Mouse (Mus musculus) heart, embryonic 11.5 days (tissue): ENCODE results near the gene Epn3. TPM values are rescaled to one million over a fixed set of nuclear protein-coding genes. Genes with fewer than 3 reads are reported as not detected.
A peak's percentile ranks its signal among the peaks of the same experiment; 100 is the strongest.

Experiments used
- ATAC-seq: fragments of 200-750 bp; cut with Nextera tagmentation; replicated peaks from 2 replicates; pipeline ENCODE4 v1.8.0; 2017; ENCODE audit warnings: moderate library complexity; ENCODE audit not compliant: insufficient number of reproducible peaks, low FRiP score, low TSS enrichment
- H3K27ac ChIP-seq: fragments of 300-500 bp; sonication (generic); 2 replicates; pipeline ENCODE4 v1.5.1; 2014; ENCODE audit warnings: mild to moderate bottlenecking, low read depth, low read length
- H3K27me3 ChIP-seq: fragments of 300-500 bp; sonication (generic); 2 replicates; pipeline ENCODE4 v1.6.1; 2014; ENCODE audit warnings: mild to moderate bottlenecking, low read length, mixed read lengths; ENCODE audit not compliant: control insufficient read depth, insufficient read depth
- H3K36me3 ChIP-seq: fragments of 300-500 bp; sonication (generic); 2 replicates; pipeline ENCODE4 v1.6.1; 2014; ENCODE audit warnings: mild to moderate bottlenecking, low read length, moderate library complexity, mixed read lengths; ENCODE audit not compliant: control insufficient read depth, insufficient read depth
- H3K4me1 ChIP-seq: fragments of 300-500 bp; sonication (generic); 2 replicates; pipeline ENCODE4 v1.6.1; 2014; ENCODE audit warnings: low read length; ENCODE audit not compliant: control insufficient read depth, insufficient read depth
- H3K4me2 ChIP-seq: fragments of 300-500 bp; sonication (generic); 2 replicates; pipeline ENCODE4 v1.6.1; 2014; ENCODE audit warnings: mild to moderate bottlenecking, moderate library complexity
- H3K4me3 ChIP-seq: fragments of 300-500 bp; sonication (generic); 2 replicates; pipeline ENCODE4 v1.5.1; 2014; ENCODE audit warnings: low read depth, low read length
- H3K9ac ChIP-seq: fragments of 300-500 bp; sonication (generic); 2 replicates; pipeline ENCODE4 v1.6.1; 2014; ENCODE audit warnings: mild to moderate bottlenecking, low read depth, low read length, moderate library complexity
- H3K9me3 ChIP-seq: fragments of 300-500 bp; sonication (generic); replicated peaks from 2 replicates; pipeline ENCODE4 v1.6.1; 2016; ENCODE audit warnings: low read length; ENCODE audit not compliant: control insufficient read depth
- WGBS: fragments of 180-500 bp; shearing (Covaris S2); extraction: QIAGEN DNeasy Blood & Tissue Kit; methylation state at CpG from one replicate; pipeline ENCODE4 v1.1.7; 2014; ENCODE audit not compliant: insufficient replicate concordance; 5-methylcytosine and 5-hydroxymethylcytosine counted together
- polyA plus RNA-seq: library from polyadenylated mRNA; unstranded; fragments of >200 nt; fragmentation: Nextera tagmentation; extraction: Ambion mirVana; gene quantifications from 2 replicates; pipeline ENCODE4 v1.2.1, GENCODE M21; 2014

Gene Epn3
- polyA plus RNA-seq: 8.2 and 9.1 TPM in 2 replicates

DNA sequence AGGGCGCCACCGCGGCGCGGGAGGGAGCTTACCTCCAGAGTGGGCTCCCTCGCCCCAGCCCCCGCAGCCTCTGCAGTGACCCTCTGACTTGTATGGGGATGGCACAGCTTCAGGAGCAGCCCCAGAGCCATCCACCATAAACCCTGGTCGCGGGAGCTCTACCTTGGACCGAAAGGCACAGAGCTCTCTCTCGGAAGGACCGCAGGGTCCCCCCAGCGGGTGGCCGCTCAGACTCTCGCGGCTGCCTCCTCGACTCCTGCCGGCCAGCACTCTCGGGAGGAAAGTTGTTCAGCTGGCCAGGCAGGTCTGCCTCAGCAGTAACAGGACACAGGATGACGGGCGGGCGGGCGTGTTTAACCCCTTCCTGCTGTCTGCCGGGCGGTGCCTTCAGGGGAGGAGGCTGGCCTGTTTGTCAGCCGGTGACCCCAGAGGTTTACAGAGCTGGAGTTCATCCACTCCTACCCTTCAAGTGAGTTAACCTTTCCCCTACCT is at the start of gene Epn3:
Gene Epn3 (minus strand): TSS at position 314 of the 492 bp plus-strand sequence.
- Histone ChIP-seq H3K27ac (peak within 1 kb of the TSS; percentile 82), H3K9ac (peak within 1 kb of the TSS; percentile 76), H3K4me1 (peaks cover 21% of the 10 kb centered on the region), H3K27me3 (peaks cover 16% of the 10 kb centered on the region), H3K4me3 (peak within 1 kb of the TSS; percentile 55), H3K4me2 (peak within 1 kb of the TSS; percentile 77), H3K9me3 (no peaks in the 10 kb centered on the region), H3K36me3 (no peaks in the 10 kb centered on the region)
- WGBS: 1% methylated on average over 25 of the region's 26 CpGs
- peak; percentile 39 for ATAC-seq

DNA sequence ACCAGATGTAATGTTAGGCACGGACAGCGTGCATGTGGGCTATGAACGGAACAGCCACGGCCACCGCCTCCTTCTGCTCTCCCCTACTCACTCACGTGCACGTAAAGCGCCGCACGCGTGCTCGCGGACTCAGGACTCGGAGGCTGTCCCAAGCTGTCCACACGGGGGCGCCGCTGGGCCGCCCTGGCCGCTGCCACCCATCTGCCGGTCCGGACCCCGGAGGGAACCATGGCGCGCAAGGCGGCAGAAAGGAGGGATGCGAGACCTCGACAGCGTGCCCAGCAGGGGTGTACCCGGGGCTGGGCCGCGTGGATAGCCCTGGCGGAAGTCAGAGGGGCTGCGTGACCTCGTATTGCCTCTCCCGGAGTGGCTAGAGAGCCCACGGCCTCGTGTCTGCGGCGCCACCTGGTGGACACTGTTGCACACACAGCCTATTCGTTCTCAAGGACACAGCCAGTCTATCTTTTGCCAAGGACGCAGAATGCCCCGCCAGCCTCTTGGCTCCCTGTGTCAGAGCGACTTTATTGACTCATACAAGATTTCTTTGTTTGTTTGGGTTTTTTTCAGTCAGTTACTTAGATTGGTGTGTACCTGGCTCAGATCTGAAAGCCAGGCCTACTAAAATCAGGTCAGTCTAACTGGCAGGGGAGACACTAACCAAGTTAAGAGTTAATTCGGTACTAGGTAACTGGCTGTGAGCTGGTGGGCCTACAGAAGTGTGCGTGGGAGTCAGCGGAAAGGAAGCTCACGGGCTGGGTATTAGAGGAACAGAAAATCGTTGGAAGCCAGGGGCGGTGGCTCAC is 49.3 kb upstream of the Epn3 start, which contains the start of gene Rsad1:
Gene Rsad1 (minus strand): TSS at position 368 of the 803 bp plus-strand sequence.
- Histone ChIP-seq H3K36me3 (no peaks in the 10 kb centered on the region), H3K27ac (peak within 1 kb of the TSS; percentile 80), H3K4me1 (peaks cover 7% of the 10 kb centered on the region; the same call in 1 of the 2 replicates), H3K9me3 (no peaks in the 10 kb centered on the region), H3K4me3 (peak within 1 kb of the TSS; percentile 61), H3K4me2 (peak within 1 kb of the TSS; percentile 83), H3K9ac (peak within 1 kb of the TSS; percentile 80), H3K27me3 (no peaks in the 10 kb centered on the region)
- ATAC-seq: peak; percentile 72
- 3% methylated on average over 49 of the region's 49 CpGs for WGBS

DNA sequence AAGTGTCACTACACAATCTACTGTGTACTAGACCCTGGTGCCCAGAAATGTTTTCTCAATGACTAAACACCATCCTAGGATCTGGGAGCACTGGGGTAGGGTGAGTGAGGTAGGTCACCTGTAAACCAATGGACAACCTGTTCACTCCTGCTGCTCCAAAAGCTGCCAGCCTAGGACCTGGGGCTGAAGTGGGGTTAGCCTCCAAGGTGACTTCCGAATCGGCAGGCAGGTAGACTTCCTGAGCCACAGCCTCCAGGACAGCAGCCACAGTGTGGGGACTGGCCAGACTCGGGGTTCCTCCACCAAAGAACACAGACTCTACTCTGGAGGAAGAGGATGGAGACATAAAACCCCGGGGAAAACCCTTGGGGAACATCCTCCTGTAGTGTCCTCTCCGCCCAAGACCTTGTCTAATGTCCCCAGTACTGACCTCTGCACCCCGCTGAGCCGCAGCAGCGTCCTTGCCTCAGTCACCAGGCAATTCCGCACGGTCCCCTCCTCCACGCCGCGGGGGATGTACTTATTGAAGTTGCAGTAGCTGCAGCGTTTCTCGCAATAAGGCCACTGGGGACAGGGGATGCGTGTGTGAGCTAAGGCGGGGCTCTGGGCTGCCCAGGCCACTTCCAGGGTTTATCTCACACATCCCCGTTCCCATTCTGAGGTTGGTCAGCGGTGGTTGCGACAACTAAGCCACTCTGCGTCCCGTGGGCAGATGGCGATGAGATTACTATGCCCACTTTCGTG is 48.4 kb upstream of the Epn3 start:
- ATAC-seq: peak; percentile 2; the same call in 1 of the 2 replicates

DNA sequence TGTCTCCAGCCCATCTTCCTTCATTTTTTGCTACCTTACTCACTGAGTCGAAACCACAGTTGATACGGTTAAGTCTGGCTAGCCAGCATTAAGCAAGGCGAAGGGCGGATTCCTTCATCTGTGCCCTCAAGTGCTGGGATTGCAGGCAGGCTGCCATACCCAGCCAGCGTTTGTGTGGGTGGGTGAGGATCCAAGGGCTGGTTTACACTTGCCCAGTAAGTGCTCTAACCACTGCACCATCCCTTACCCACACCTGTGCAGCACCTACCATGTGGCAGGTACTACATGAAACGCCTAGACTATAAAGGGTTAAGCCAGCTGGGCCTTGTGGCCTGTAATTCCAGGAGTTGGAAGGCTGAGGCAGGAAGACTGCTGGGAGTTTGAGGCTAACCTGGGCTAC is 47.5 kb upstream of the Epn3 start:
- Histone ChIP-seq H3K27ac (no peak overlapping the region), H3K9ac (no peak overlapping the region), H3K36me3 (no peaks in the 10 kb centered on the region), H3K4me2 (no peak overlapping the region), H3K27me3 (no peaks in the 10 kb centered on the region), H3K4me3 (no peak overlapping the region), H3K4me1 (peaks cover 7% of the 10 kb centered on the region; the same call in 1 of the 2 replicates), H3K9me3 (no peaks in the 10 kb centered on the region)
- ATAC-seq: no peak
- 87% methylated on average over 6 of the region's 6 CpGs for WGBS

More for the DNA sequence above, 48.4 kb upstream of the Epn3 start:
- Histone ChIP-seq H3K27ac (no peak overlapping the region), H3K4me2 (peak overlapping the region; percentile 83), H3K4me3 (peak overlapping the region; percentile 61), H3K9me3 (no peaks in the 10 kb centered on the region), H3K4me1 (peaks cover 7% of the 10 kb centered on the region; the same call in 1 of the 2 replicates), H3K9ac (peak overlapping the region; percentile 80), H3K27me3 (no peaks in the 10 kb centered on the region), H3K36me3 (no peaks in the 10 kb centered on the region)
- WGBS: 14% methylated on average over 24 of the region's 24 CpGs

DNA sequence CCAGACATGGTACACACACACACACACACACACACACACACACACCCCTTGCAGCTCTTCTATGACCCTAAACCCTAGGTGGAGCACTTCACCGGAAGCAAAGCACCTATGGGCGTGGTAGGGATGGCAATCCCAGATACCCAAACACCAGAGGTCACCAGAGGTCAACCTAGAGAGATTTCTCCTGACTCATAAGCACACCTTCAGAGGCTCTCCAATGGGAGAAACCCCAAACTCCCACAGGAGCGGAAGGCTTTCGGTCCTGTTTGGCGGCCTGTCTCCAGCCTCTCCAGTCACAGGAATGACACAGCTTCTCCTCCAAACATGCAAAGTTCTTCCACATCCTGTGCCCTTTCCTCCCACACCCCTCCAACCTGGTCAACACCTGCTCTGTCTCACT is 46.6 kb upstream of the Epn3 start:
- H3K9ac ChIP-seq: no peak overlapping the region
- H3K27me3 ChIP-seq: no peaks in the 10 kb centered on the region
- H3K4me3 ChIP-seq: no peak overlapping the region
- no peak overlapping the region for H3K27ac ChIP-seq
- no peaks in the 10 kb centered on the region for H3K9me3 ChIP-seq
- peaks cover 7% of the 10 kb centered on the region; the same call in 1 of the 2 replicates for H3K4me1 ChIP-seq
- H3K36me3 ChIP-seq: no peaks in the 10 kb centered on the region
- no peak overlapping the region for H3K4me2 ChIP-seq
- ATAC-seq: no peak
- WGBS: 86% methylated on average over 5 of the region's 5 CpGs

DNA sequence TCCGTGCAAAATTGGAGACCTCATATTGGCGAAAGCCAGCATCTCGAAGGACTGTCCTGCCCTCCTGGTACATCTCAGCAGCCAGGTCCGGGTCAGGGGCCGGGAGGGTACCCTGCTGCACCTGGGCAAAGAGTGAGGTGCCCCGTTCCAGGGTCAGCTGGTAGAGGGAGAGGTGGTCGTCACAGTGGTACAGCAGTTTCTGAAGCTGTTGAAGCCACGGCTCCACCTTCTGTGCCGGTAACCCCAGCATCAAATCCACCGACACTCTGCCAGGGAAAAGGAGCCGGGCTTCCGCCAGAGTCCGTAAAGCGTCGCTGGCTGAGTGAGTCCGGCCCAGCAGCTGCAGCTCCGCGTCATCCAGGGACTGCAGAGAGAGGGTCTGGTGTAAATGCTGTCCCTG is 44.6 kb upstream of the Epn3 start:
- 48% methylated on average over 18 of the region's 18 CpGs for WGBS
- 0 out of 2 replicates have a peak overlapping the region, but pooled peaks have one; percentile 8 for H3K4me3 ChIP-seq
- H3K9ac ChIP-seq: no peak overlapping the region
- no peaks in the 10 kb centered on the region for H3K36me3 ChIP-seq
- no peaks in the 10 kb centered on the region for H3K9me3 ChIP-seq
- H3K4me1 ChIP-seq: peaks cover 5% of the 10 kb centered on the region; the same call in 1 of the 2 replicates
- no peak overlapping the region for H3K27ac ChIP-seq
- peak overlapping the region; percentile 53 for H3K4me2 ChIP-seq
- ATAC-seq: 0 out of 2 replicates have a peak, but pooled peaks have one; percentile 11
- no peaks in the 10 kb centered on the region for H3K27me3 ChIP-seq

DNA sequence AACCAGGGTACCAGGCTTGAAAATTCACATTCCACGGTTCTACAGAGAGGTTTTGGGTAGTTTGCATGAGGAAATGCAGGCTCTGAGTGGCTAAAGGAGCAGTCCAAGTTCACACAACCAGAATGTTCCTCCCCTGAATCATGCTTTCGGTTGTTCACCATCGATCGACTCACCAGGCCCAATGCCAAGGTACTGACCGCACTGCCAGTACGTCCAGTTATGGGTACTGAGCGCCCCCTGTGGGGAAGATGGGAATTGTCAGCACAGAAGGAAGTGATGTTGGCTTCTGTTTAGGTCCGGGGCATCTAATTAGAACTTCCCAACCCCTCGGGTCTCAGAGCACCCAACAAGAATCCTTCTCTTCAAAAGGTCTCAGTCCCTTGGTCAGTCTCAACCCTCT is 44.2 kb upstream of the Epn3 start:
- Histone ChIP-seq H3K27ac (no peak overlapping the region), H3K9ac (no peak overlapping the region), H3K27me3 (no peaks in the 10 kb centered on the region), H3K9me3 (no peaks in the 10 kb centered on the region), H3K36me3 (no peaks in the 10 kb centered on the region), H3K4me2 (peak overlapping the region; percentile 53), H3K4me1 (peaks cover 2% of the 10 kb centered on the region; the same call in 1 of the 2 replicates), H3K4me3 (0 out of 2 replicates have a peak overlapping the region, but pooled peaks have one; percentile 8)
- no peak for ATAC-seq
- WGBS: 35% methylated on average over 9 of the region's 9 CpGs

DNA sequence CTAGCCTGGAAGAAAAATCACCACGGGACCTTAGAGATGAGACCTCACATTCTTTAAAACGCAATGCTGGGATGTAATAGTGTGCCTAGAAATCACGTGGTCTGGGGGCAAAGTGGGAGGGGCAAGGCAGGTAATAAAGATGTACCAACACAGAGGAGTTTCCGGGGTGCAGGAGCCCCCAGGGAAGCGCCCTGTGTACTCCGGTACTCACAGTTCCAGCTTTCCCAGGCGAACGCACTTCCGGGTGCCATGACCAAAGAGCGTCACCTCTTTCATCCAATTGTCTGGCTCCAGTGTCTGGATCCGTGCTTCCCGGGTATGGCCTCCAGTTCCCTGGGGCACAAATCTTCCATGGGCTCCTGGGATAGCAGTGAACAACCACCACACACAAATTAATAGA is 43.6 kb upstream of the Epn3 start:
- no peak overlapping the region for H3K27ac ChIP-seq
- no peak overlapping the region for H3K4me2 ChIP-seq
- no peaks in the 10 kb centered on the region for H3K9me3 ChIP-seq
- no peaks in the 10 kb centered on the region for H3K36me3 ChIP-seq
- WGBS: 87% methylated on average over 12 of the region's 12 CpGs
- H3K9ac ChIP-seq: no peak overlapping the region
- H3K4me3 ChIP-seq: no peak overlapping the region
- no peak for ATAC-seq
- H3K4me1 ChIP-seq: peaks cover 2% of the 10 kb centered on the region; the same call in 1 of the 2 replicates
- H3K27me3 ChIP-seq: no peaks in the 10 kb centered on the region
